Mouse (Mus musculus): ENCODE results near the gene Serping1. TPM values are rescaled to one million over a fixed set of nuclear protein-coding genes. Genes with fewer than 3 reads are reported as not detected.

The Serping1 gene
- 232 and 288 TPM in 2 replicates for polyA plus RNA-seq (2012; rRNA removed)

GRCm38 (mm10) chr2:84775241-84775640 lies at the start of gene Serping1:
TSS of gene Serping1 (minus strand) at chr2:84775444.
- WGBS: 63% methylated on average over 9 of the region's 9 CpGs
- DNase-seq: peak; percentile 14
- no peaks in the 10 kb centered on the region for H3K4me1 ChIP-seq (ENCODE audit: control insufficient read depth, insufficient read depth, low read length)
- peak within 1 kb of the TSS; percentile 44 for H3K4me3 ChIP-seq (ENCODE audit: insufficient read depth, low read depth, low read length)
- no peaks in the 10 kb centered on the region for H3K36me3 ChIP-seq (ENCODE audit: control insufficient read depth, insufficient read depth, low read length)
- H3K27me3 ChIP-seq (replicated peaks; ENCODE audit: control insufficient read depth, insufficient read depth, low read length): no peaks in the 10 kb centered on the region
- peak within 1 kb of the TSS; percentile 19; the same call in 1 of the 2 replicates for H3K27ac ChIP-seq (ENCODE audit: insufficient read depth, low read depth, low read length)
- TF ChIP-seq CTCF (conservative IDR thresholded peaks at IDR 0.05; ENCODE audit: insufficient read depth, insufficient read length, low read depth, low read length) (no peak), POLR2A (IDR thresholded peaks at IDR 0.05; ENCODE audit: low read depth, low read length) (no peak)

DNA sequence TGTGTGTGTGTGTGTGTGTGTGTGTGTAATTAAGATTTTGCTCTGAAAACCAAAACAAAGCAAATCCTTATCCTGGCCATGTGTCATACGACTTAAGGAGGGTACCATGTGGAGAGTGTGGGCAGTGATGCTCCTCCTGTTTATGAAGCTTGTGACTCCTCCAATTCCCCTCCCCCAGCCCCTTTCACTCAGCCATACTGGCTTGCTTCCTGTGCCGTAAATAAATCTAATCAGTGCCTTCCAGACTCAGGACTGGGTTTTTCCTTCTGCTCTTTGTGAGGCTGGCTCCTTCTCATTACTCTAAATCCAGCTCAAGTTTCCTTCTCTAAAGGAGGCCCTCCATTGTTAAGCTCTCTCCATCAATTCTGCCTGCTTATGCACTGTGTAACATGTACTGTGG lies 48.0 kb upstream of the Serping1 start:
- H3K4me1 ChIP-seq (ENCODE audit: control insufficient read depth, insufficient read depth, low read length): peaks cover 2% of the 10 kb centered on the region; the same call in 1 of the 2 replicates
- DNase-seq: no peak
- no peak overlapping the region for H3K4me3 ChIP-seq (ENCODE audit: insufficient read depth, low read depth, low read length)
- 19% methylated on average over 2 of the region's 2 CpGs for WGBS
- no peaks in the 10 kb centered on the region for H3K36me3 ChIP-seq (ENCODE audit: control insufficient read depth, insufficient read depth, low read length)
- no peak for TF ChIP-seq POLR2A (IDR thresholded peaks at IDR 0.05; ENCODE audit: low read depth, low read length)
- TF ChIP-seq CTCF (conservative IDR thresholded peaks at IDR 0.05; ENCODE audit: insufficient read depth, insufficient read length, low read depth, low read length): no peak
- H3K27me3 ChIP-seq (replicated peaks; ENCODE audit: control insufficient read depth, insufficient read depth, low read length): no peaks in the 10 kb centered on the region
- no peak overlapping the region for H3K27ac ChIP-seq (ENCODE audit: insufficient read depth, low read depth, low read length)

DNA sequence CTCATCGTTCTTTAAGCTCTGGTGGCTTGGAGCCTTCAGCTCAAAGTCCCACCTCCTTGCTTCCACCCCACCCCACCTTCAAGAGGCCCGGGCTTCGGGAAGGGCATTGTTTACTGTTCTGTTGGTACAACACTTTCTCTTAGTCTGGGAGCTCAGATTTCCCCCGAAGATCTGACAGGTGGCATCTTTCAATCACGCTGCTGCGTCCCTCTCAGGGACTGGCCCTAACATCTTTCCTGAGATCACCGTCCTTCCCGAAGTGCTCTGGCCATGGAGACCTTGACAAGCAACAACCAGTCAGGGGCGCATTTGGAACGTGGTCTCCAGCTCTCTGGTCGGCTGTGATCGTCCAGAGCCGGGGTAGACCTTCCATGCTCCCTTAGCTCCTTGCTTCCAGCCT lies 47.3 kb upstream of the Serping1 start, which contains the start of gene Smtnl1:
Gene Smtnl1 (minus strand): TSS at position 101 of the 400 bp plus-strand sequence.
- no peak for DNase-seq
- TF ChIP-seq POLR2A (IDR thresholded peaks at IDR 0.05; ENCODE audit: low read depth, low read length) (no peak), CTCF (conservative IDR thresholded peaks at IDR 0.05; ENCODE audit: insufficient read depth, insufficient read length, low read depth, low read length) (no peak)
- Histone ChIP-seq H3K4me1 (ENCODE audit: control insufficient read depth, insufficient read depth, low read length) (peaks cover 2% of the 10 kb centered on the region; the same call in 1 of the 2 replicates), H3K27ac (ENCODE audit: insufficient read depth, low read depth, low read length) (no peak within 1 kb of the TSS), H3K36me3 (ENCODE audit: control insufficient read depth, insufficient read depth, low read length) (no peaks in the 10 kb centered on the region), H3K27me3 (replicated peaks; ENCODE audit: control insufficient read depth, insufficient read depth, low read length) (no peaks in the 10 kb centered on the region), H3K4me3 (ENCODE audit: insufficient read depth, low read depth, low read length) (no peak within 1 kb of the TSS)
- WGBS: 38% methylated on average over 13 of the region's 13 CpGs

DNA sequence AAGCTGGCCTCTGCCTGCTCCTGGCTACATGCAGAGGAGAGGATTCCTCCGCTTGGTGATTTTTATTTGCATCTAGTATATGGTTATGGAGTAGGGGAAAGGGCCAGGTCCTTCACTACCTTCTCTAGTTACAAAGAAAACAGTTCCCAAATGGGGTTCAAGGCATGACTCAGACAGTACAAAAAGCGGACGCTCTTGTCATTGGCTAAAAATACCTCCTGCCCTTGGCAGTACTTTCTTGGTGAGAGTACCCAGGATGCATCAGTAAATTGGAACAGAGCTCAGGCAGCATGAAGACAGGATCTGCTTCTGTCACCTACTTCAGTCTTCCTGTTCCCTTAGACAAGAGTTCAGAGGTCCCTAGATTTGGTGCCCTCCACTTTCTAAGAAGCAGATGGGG lies 44.6 kb upstream of the Serping1 start:
- TF ChIP-seq POLR2A (IDR thresholded peaks at IDR 0.05; ENCODE audit: low read depth, low read length) (no peak), CTCF (conservative IDR thresholded peaks at IDR 0.05; ENCODE audit: insufficient read depth, insufficient read length, low read depth, low read length) (no peak)
- H3K36me3 ChIP-seq (ENCODE audit: control insufficient read depth, insufficient read depth, low read length): no peaks in the 10 kb centered on the region
- no peaks in the 10 kb centered on the region for H3K27me3 ChIP-seq (replicated peaks; ENCODE audit: control insufficient read depth, insufficient read depth, low read length)
- no peaks in the 10 kb centered on the region for H3K4me1 ChIP-seq (ENCODE audit: control insufficient read depth, insufficient read depth, low read length)
- H3K4me3 ChIP-seq (ENCODE audit: insufficient read depth, low read depth, low read length): no peak overlapping the region
- no peak overlapping the region for H3K27ac ChIP-seq (ENCODE audit: insufficient read depth, low read depth, low read length)
- DNase-seq: no peak
- 33% methylated on average over 3 of the region's 3 CpGs for WGBS

DNA sequence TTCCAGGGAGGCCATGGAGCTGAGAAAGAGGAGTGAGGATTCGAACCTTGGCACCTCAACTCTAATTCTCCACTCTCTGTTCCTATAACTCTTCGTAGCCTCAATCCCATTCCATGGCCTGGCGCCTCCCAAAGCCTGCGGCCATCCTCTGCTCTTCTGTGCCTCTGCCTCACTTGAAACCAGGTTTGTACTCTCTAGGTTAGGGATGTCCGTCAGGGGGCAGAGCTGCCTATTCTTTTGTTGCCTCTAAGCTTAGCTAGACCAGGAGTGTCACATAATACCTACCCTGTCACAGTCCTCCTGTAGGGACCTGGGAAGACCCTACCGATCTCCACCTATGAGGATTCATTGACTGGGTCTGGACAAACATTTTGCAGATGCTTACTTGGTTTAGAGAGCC lies 37.4 kb upstream of the Serping1 start:
- WGBS: 89% methylated on average over 6 of the region's 6 CpGs
- DNase-seq: no peak
- TF ChIP-seq POLR2A (IDR thresholded peaks at IDR 0.05; ENCODE audit: low read depth, low read length) (no peak), CTCF (conservative IDR thresholded peaks at IDR 0.05; ENCODE audit: insufficient read depth, insufficient read length, low read depth, low read length) (no peak)
- no peak overlapping the region for H3K27ac ChIP-seq (ENCODE audit: insufficient read depth, low read depth, low read length)
- no peaks in the 10 kb centered on the region for H3K4me1 ChIP-seq (ENCODE audit: control insufficient read depth, insufficient read depth, low read length)
- no peaks in the 10 kb centered on the region for H3K36me3 ChIP-seq (ENCODE audit: control insufficient read depth, insufficient read depth, low read length)
- H3K27me3 ChIP-seq (replicated peaks; ENCODE audit: control insufficient read depth, insufficient read depth, low read length): no peaks in the 10 kb centered on the region
- H3K4me3 ChIP-seq (ENCODE audit: insufficient read depth, low read depth, low read length): no peak overlapping the region

DNA sequence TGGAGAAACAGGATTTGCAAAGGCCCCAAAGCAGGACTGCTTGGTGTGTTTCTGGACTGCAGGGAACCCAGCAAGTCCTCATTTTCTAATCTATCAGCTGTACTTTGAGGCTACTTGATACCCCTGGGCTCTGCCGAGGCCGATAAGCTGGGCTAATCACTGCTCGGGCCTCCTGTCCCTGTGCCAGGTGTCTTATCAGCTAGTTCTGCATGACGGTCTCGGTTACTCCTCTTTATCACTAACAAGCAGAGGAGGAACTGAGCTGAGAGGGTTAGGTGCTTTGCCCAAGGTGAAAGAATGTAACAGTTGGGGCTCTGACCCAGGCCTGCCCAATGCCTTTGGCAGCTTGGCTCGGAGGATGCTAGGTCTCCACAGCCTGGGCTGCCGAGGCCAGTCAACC lies 36.6 kb upstream of the Serping1 start:
- no peak for TF ChIP-seq CTCF (conservative IDR thresholded peaks at IDR 0.05; ENCODE audit: insufficient read depth, insufficient read length, low read depth, low read length)
- TF ChIP-seq POLR2A (IDR thresholded peaks at IDR 0.05; ENCODE audit: low read depth, low read length): no peak
- Histone ChIP-seq H3K36me3 (ENCODE audit: control insufficient read depth, insufficient read depth, low read length) (no peaks in the 10 kb centered on the region), H3K27ac (ENCODE audit: insufficient read depth, low read depth, low read length) (no peak overlapping the region), H3K4me1 (ENCODE audit: control insufficient read depth, insufficient read depth, low read length) (no peaks in the 10 kb centered on the region), H3K4me3 (ENCODE audit: insufficient read depth, low read depth, low read length) (no peak overlapping the region), H3K27me3 (replicated peaks; ENCODE audit: control insufficient read depth, insufficient read depth, low read length) (no peaks in the 10 kb centered on the region)
- no peak for DNase-seq
- 79% methylated on average over 7 of the region's 7 CpGs for WGBS

DNA sequence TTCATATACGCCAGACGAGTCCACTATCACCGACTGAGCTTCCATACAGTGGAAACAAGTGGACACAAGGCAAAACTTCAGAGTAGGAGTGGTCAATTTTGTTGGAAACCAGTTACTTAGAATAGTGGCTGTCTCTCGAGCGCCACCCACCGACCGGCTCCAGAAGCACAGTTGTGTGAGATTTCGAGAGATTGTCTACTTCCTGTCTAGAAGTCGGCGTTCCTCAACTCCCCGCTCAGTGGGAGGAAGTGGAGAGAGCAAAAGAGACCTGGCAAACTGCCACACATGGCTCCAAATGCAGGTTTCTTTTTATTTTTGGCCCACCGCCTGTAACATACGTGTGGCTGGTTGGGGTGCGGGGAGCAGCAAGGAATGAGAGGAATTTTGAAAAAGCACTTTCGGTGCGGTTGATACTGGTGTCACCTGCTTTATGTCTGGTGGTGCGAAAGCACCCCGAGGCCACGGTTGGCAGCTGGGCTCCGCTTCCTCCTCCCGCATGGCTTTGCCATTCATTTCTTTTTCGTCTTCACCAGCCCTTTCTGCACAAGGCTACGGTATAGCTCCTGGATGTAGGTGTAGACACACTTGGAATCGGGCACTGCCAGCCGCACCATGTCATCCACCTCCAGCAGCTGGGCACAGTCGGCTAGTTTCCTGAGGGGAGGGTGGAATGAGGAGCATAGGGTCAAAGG lies 35.8 kb upstream of the Serping1 start:
- no peaks in the 10 kb centered on the region for H3K4me1 ChIP-seq (ENCODE audit: control insufficient read depth, insufficient read depth, low read length)
- DNase-seq: peak; percentile 90
- no peak overlapping the region for H3K27ac ChIP-seq (ENCODE audit: insufficient read depth, low read depth, low read length)
- H3K4me3 ChIP-seq (ENCODE audit: insufficient read depth, low read depth, low read length): peak overlapping the region; percentile 39
- no peaks in the 10 kb centered on the region for H3K27me3 ChIP-seq (replicated peaks; ENCODE audit: control insufficient read depth, insufficient read depth, low read length)
- TF ChIP-seq CTCF (conservative IDR thresholded peaks at IDR 0.05; ENCODE audit: insufficient read depth, insufficient read length, low read depth, low read length): peak; percentile 78
- no peak for TF ChIP-seq POLR2A (IDR thresholded peaks at IDR 0.05; ENCODE audit: low read depth, low read length)
- H3K36me3 ChIP-seq (ENCODE audit: control insufficient read depth, insufficient read depth, low read length): no peaks in the 10 kb centered on the region
- WGBS: 29% methylated on average over 26 of the region's 26 CpGs
